Mouse (Mus musculus) lung, adult 2 months (tissue): Measurements from ENCODE around the gene Ralgps2.

Experiments
- CTCF ChIP-seq: fragments of 200-500 bp; IDR thresholded peaks from 2 replicates; pipeline ENCODE4 v1.5.1; 2011; ENCODE audit warnings: mild to moderate bottlenecking, low read length, control low read depth; ENCODE audit not compliant: insufficient read depth
- POLR2A ChIP-seq: fragments of 200-500 bp; IDR thresholded peaks from 2 replicates; pipeline ENCODE4 v1.6.1; 2011; ENCODE audit warnings: low read depth, mild to moderate bottlenecking, control low read depth, low read length, borderline replicate concordance; ENCODE audit errors: extremely low read depth

DNA sequence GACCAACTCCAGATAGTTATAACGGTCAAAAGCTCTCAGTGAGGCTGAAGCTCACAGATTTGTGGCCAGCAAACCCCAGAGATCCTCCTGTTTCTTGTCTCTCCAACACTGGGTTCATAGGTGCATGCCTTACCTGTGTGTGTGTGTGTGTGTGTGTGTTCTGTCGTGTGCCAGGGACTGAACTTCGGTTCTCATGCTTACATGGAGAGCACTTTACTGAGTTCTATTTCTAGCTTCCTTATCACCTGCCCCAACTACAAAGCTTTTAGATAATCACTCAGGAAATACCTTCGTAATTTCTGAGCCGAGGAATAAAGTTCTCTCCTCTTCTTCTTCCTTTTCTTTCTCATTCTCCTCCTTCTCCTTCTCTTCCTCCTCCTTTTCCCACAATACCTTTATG, 19.6 kb upstream of the Ralgps2 start:
- TF ChIP-seq POLR2A (no peak), CTCF (no peak)
